Mouse (Mus musculus) MEL-GATA-1-ER (cell line): ENCODE measurements around the gene Pdcd4.

ENCODE experiments used
- DNase-seq: peaks from one replicate; pipeline ENCODE4 v3.0.0-alpha.2; 2012; ENCODE audit warnings: low read depth; ENCODE audit errors: extremely low read depth

The Pdcd4 gene

GRCm38 (mm10) chr19:53892061-53892460 is at the start of gene Pdcd4:
TSS of gene Pdcd4 (plus strand) at chr19:53892231.
- no peak for DNase-seq

- DNase-seq, result no peak
Observed at GRCm38 (mm10) chr19:53843972-53844371, 48.1 kb upstream of the Pdcd4 start.

- no peak for DNase-seq
Observed at GRCm38 (mm10) chr19:53848272-53848995, 43.6 kb upstream of the Pdcd4 start.

- DNase-seq, result no peak
Observed at GRCm38 (mm10) chr19:53850166-53850922, 41.7 kb upstream of the Pdcd4 start.

- no peak for DNase-seq
Observed at GRCm38 (mm10) chr19:53851352-53851751, 40.7 kb upstream of the Pdcd4 start.

GRCm38 (mm10) chr19:53851826-53852698 is 40.0 kb upstream of the Pdcd4 start:
- no peak for DNase-seq

- DNase-seq, result no peak
Observed at GRCm38 (mm10) chr19:53852699-53853451, 39.2 kb upstream of the Pdcd4 start.

- DNase-seq, result no peak
Observed at GRCm38 (mm10) chr19:53854978-53855377, 37.1 kb upstream of the Pdcd4 start.

- DNase-seq, result no peak
Observed at GRCm38 (mm10) chr19:53855781-53856180, 36.2 kb upstream of the Pdcd4 start.

- no peak for DNase-seq
Observed at GRCm38 (mm10) chr19:53856794-53857193, 35.2 kb upstream of the Pdcd4 start.

GRCm38 (mm10) chr19:53857962-53858361 is 34.1 kb upstream of the Pdcd4 start:
- DNase-seq, result no peak

- no peak for DNase-seq
Observed at GRCm38 (mm10) chr19:53859149-53859548, 32.9 kb upstream of the Pdcd4 start.

- DNase-seq, result no peak
Observed at GRCm38 (mm10) chr19:53859593-53859992, 32.4 kb upstream of the Pdcd4 start.

GRCm38 (mm10) chr19:53861346-53861745 is 30.7 kb upstream of the Pdcd4 start:
- DNase-seq, result no peak

- no peak for DNase-seq
Observed at GRCm38 (mm10) chr19:53862573-53863246, 29.3 kb upstream of the Pdcd4 start.

- no peak for DNase-seq
Observed at GRCm38 (mm10) chr19:53867238-53867637, 24.8 kb upstream of the Pdcd4 start.

GRCm38 (mm10) chr19:53868125-53868524 is 23.9 kb upstream of the Pdcd4 start:
- no peak for DNase-seq

- no peak for DNase-seq
Observed at GRCm38 (mm10) chr19:53868796-53869195, 23.2 kb upstream of the Pdcd4 start.

GRCm38 (mm10) chr19:53869427-53870385 is 22.3 kb upstream of the Pdcd4 start:
- DNase-seq, result peak; percentile 75
